Mouse (Mus musculus): Measurements from ENCODE around the gene Ppil3.

DNA sequence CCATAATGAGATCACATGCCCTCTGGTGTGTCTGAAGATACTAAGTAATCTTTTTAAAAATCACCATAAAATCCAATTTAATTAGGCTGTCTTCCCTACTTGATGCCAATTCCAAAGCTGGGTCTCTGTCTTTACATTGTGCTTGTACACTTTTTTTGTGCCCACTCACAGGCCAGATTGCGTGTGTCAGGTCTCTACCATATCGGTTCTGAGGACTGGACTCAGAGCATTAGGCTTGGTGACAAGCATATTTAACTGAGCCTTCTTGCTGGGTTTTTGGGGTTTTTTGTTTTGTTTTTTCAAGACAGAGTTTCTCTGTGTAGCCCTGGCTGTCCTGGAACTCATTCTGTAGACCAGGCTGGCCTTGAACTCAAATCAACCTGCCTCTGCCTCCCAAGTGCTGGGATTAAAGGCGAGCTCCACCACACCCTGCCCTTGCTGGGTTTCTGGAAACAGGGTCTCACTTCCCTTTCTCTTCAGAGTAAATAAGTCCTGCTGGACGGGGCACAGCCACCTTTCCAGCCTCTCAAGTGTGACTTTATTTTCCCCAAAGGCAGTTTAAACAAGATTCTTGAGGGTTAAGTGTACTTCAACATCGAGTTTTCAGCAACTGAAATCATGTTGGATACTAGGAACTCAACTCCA lies 35.6 kb downstream of the Ppil3 start:
- TF ChIP-seq CTCF (IDR thresholded peaks at IDR 0.05; ENCODE audit: low read depth, low read length): no peak
- TF ChIP-seq GATA2 (IDR thresholded peaks at IDR 0.05; ENCODE audit: borderline replicate concordance, low read depth, low read length): no peak
- TF ChIP-seq GATA1 (IDR thresholded peaks at IDR 0.05; ENCODE audit: borderline replicate concordance, low read length): no peak
- no peak for TF ChIP-seq POLR2AphosphoS5 (IDR thresholded peaks at IDR 0.05; ENCODE audit: insufficient replicate concordance, low read depth, low read length)
- TF ChIP-seq TAL1 (conservative IDR thresholded peaks at IDR 0.05; ENCODE audit: low read depth, low read length): no peak
